Mouse (Mus musculus) heart, postnatal 0 days (tissue): ENCODE results near the gene Slc17a2. TPM values are rescaled to one million over a fixed set of nuclear protein-coding genes. Genes with fewer than 3 reads are reported as not detected.
"Not testable (repeated sequence)": the region's sequence is repeated elsewhere in the genome, so short reads cannot be mapped to it uniquely, and the experiment has no call there.

Experiments
- ATAC-seq: fragments of 200-750 bp; cut with Nextera tagmentation; 2 replicates; pipeline ENCODE4 v1.8.0; 2017; ENCODE audit warnings: low read depth, moderate number of reproducible peaks, moderate library complexity; ENCODE audit not compliant: insufficient read depth
- DNase-seq: peaks from one replicate; pipeline ENCODE4 v3.0.0-alpha.2; 2016; ENCODE audit warnings: low spot score
- H3K27ac ChIP-seq: fragments of 300-500 bp; sonication (generic); 2 replicates; pipeline ENCODE4 v1.5.1; 2014; ENCODE audit warnings: low read depth, mild to moderate bottlenecking
- H3K27me3 ChIP-seq: fragments of 300-500 bp; sonication (generic); 2 replicates; pipeline ENCODE4 v1.6.1; 2014; ENCODE audit warnings: low read length, mixed read lengths; ENCODE audit not compliant: control insufficient read depth, insufficient read depth
- H3K36me3 ChIP-seq: fragments of 300-500 bp; sonication (generic); replicated peaks from 2 replicates; pipeline ENCODE4 v1.6.1; 2014; ENCODE audit warnings: low read length, mixed read lengths; ENCODE audit not compliant: control insufficient read depth, insufficient read depth
- H3K4me1 ChIP-seq: fragments of 300-500 bp; sonication (generic); 2 replicates; pipeline ENCODE4 v1.6.1; 2014; ENCODE audit warnings: antibody characterized with exemption; ENCODE audit not compliant: control insufficient read depth, insufficient read depth
- H3K4me2 ChIP-seq: fragments of 300-500 bp; sonication (generic); 2 replicates; pipeline ENCODE4 v1.6.1; 2014; ENCODE audit warnings: low read depth, mild to moderate bottlenecking, low read length, moderate library complexity
- H3K4me3 ChIP-seq: fragments of 300-500 bp; sonication (generic); 2 replicates; pipeline ENCODE4 v1.5.1; 2014; ENCODE audit warnings: low read depth, low read length
- H3K9ac ChIP-seq: fragments of 300-500 bp; sonication (generic); replicated peaks from 2 replicates; pipeline ENCODE4 v1.6.1; 2014; ENCODE audit warnings: low read depth, low read length, mixed read lengths
- H3K9me3 ChIP-seq: fragments of 300-500 bp; sonication (generic); replicated peaks from 2 replicates; pipeline ENCODE4 v1.6.1; 2016; ENCODE audit warnings: low read length; ENCODE audit not compliant: control insufficient read depth
- CTCF ChIP-seq: IDR thresholded peaks from 2 replicates; pipeline ENCODE4 v1.5.1; 2016; ENCODE audit warnings: antibody characterized with exemption, control low read depth, low read depth
- EP300 ChIP-seq: IDR thresholded peaks from 2 replicates; pipeline ENCODE4 v1.6.1; 2016; ENCODE audit warnings: antibody characterized with exemption, low read depth
- WGBS: fragments of 180-500 bp; shearing (Covaris S2); extraction: QIAGEN DNeasy Blood & Tissue Kit; methylation state at CpG from one replicate; pipeline ENCODE4 v1.1.7; 2014; 5-methylcytosine and 5-hydroxymethylcytosine counted together
- polyA plus RNA-seq: library from polyadenylated mRNA; unstranded; fragments of >200 nt; fragmentation: Nextera tagmentation; extraction: Ambion mirVana; gene quantifications from 2 replicates; pipeline ENCODE4 v1.2.1, GENCODE M21; 2015
- total RNA-seq: library from RNA; depleted of rRNA; stranded (reverse); fragments of >200 nt; gene quantifications from 2 replicates; pipeline ENCODE4 v1.2.3, GENCODE M21; 2014; ENCODE audit warnings: low replicate concordance

The Slc17a2 gene
- total and polyA plus RNA-seq, 2 experiments from 2014 or later: not detected

DNA sequence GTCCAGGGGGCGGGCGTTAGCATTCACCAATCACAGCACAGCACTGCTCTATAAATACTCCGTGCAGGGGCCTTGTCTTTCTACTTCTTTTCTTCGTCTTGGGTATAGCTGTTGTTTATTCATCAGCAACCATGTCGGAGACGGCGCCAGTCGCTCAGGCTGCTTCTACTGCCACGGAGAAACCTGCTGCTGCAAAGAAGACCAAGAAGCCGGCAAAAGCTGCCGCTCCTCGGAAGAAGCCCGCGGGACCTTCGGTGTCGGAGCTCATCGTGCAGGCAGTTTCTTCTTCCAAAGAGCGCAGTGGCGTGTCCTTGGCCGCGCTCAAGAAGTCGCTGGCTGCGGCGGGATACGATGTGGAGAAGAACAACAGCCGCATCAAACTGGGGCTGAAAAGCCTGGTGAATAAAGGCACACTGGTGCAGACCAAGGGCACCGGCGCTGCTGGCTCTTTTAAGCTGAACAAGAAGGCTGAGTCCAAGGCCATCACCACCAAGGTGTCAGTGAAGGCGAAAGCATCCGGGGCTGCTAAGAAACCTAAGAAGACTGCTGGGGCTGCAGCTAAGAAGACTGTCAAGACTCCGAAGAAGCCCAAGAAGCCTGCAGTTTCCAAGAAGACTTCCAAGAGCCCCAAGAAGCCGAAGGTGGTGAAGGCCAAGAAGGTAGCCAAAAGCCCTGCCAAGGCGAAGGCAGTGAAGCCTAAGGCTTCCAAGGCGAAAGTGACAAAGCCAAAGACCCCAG, 43.0 kb upstream of the Slc17a2 start, which contains the start of gene Hist1h1a:
Gene Hist1h1a, plus strand, starts transcription at position 81 of the 738 bp plus-strand sequence.
- H3K27me3 ChIP-seq: no peaks in the 10 kb centered on the region
- H3K4me2 ChIP-seq: peak within 1 kb of the TSS; percentile 71
- peak within 1 kb of the TSS; percentile 48 for H3K4me3 ChIP-seq
- no peak for TF ChIP-seq CTCF
- TF ChIP-seq EP300: no peak; the same call in 1 of the 2 replicates
- no peaks in the 10 kb centered on the region for H3K36me3 ChIP-seq
- no peaks in the 10 kb centered on the region for H3K9me3 ChIP-seq
- peak within 1 kb of the TSS; percentile 95 for H3K27ac ChIP-seq
- ATAC-seq (peak; percentile 59), DNase-seq (peak; percentile 95)
- WGBS: 3% methylated on average over 34 of the region's 34 CpGs
- H3K4me1 ChIP-seq: peaks cover 22% of the 10 kb centered on the region
- H3K9ac ChIP-seq: peak within 1 kb of the TSS; percentile 66

DNA sequence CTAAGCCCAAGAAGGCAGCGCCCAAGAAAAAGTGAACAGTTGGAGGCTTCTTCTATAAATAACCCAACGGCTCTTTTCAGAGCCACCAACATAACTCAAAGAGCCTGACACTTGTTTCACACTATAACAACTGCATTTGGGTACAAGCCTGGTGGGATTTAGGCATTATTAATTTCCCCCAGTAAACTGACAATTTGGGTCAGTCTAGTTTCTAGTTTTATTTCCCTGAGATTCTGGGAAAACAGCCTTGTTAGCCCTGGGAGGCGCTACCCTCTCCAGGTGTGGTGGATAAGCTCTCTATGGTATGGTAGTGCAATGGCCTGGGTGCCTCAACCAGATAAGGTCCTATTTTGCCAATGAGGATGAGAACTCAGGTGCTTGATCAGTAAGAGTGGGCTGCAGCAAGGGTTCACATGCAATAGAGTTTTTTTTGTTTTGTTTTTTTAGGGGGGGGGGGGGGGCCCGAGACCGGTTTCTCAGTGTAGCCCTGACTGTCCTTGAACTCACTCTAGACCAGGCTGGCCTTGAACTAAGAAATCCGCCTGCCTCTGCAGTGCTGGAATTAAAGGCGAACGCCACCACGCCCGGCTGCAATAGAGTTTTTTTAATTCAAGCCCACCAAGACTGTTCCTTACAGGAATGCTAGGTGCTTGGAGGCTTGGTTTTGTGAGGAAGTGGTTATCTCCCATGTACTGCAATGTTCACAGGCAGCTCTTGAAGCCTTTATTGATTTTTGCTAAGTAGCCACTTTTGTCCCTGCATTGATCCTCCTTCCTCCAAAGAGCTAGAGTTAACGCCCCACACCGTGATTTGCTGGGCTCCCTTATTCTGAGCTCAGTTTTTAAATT, 42.2 kb upstream of the Slc17a2 start:
- H3K36me3 ChIP-seq: no peaks in the 10 kb centered on the region
- no peak for ATAC-seq
- DNase-seq: no peak
- no peaks in the 10 kb centered on the region for H3K27me3 ChIP-seq
- H3K4me1 ChIP-seq: peaks cover 22% of the 10 kb centered on the region
- H3K9ac ChIP-seq: peak overlapping the region; percentile 66; the same call in 1 of the 2 replicates
- H3K4me3 ChIP-seq: peak overlapping the region; percentile 48
- TF ChIP-seq EP300 (no peak), CTCF (no peak)
- peak overlapping the region; percentile 95; the same call in 1 of the 2 replicates for H3K27ac ChIP-seq
- WGBS: 47% methylated on average over 12 of the region's 12 CpGs
- no peaks in the 10 kb centered on the region for H3K9me3 ChIP-seq
- H3K4me2 ChIP-seq: peak overlapping the region; percentile 71

DNA sequence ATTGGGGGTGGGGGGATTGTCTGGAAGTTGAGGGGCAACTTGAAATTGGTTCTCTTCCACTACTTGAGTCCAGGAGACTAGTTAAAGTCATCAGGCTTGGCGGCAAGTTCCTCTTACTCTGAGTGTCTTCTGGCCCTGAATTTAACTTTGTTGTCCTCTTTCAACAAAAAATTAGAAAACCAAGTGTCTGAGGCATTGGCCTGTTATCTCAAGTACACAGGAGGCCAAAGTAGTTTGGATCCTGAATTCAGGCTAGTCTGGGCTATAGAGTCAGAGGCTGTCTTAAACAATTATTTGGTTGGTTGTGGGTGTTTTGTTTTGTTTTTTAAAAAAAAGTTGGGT, 41.6 kb upstream of the Slc17a2 start:
- no peaks in the 10 kb centered on the region for H3K27me3 ChIP-seq
- WGBS: 85% methylated on average over 1 of the region's 1 CpGs
- DNase-seq: no peak
- ATAC-seq: no peak
- no peaks in the 10 kb centered on the region for H3K36me3 ChIP-seq
- H3K4me3 ChIP-seq: no peak overlapping the region
- H3K4me2 ChIP-seq: no peak overlapping the region
- no peaks in the 10 kb centered on the region for H3K9me3 ChIP-seq
- TF ChIP-seq EP300: no peak
- TF ChIP-seq CTCF: no peak
- H3K27ac ChIP-seq: no peak overlapping the region
- no peak overlapping the region for H3K9ac ChIP-seq
- H3K4me1 ChIP-seq: peaks cover 22% of the 10 kb centered on the region

DNA sequence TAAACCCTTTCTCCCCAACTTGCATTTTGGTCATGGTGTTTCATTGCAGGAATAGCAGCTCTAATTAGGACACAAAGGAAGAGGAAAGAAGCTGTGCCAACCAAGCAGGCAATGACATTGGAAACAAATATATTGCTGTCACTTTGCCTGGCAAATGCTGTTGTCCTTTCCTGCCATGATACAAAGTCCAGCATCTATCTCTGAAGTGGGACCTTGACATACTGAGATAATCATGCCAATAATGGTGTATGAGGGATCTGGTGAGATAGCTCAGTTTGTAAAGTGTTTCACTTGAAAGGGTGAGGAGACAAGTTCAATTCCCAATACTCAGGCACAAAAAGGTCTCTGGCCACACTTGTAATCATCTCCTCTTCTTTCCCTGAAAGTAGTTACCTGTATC, 40.0 kb upstream of the Slc17a2 start:
- TF ChIP-seq EP300: no peak
- no peak for TF ChIP-seq CTCF

DNA sequence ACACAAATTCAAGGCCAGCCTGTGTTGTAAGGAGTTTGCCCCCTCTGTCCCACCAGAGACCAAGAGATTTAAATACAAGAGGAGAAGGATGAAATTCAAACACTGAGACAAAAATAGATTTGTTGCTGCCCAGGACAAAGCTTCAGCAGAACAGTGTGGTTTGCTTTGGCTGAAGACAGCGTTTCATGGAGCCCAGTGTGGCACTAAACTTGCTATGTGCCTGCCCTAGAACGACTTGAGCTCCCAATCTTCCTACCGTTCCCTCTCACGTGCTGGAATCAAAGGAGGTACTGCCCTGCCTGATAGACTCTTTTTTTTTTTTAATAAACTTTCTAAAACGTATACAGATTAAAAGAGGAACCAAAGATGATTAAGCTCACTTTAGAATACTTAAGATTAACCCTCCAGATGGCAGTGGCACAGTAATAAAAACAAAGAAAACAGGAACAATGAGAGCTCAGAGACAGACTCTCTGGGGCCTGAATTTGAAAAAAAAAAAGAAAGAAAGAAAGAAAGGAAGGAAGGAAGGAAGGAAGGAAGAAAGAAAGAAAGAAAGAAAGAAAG, 37.9 kb upstream of the Slc17a2 start:
- no peaks in the 10 kb centered on the region for H3K36me3 ChIP-seq
- no peaks in the 10 kb centered on the region for H3K9me3 ChIP-seq
- H3K27me3 ChIP-seq: no peaks in the 10 kb centered on the region
- no peak overlapping the region for H3K9ac ChIP-seq
- DNase-seq (no peak), ATAC-seq (no peak)
- H3K27ac ChIP-seq: no peak overlapping the region
- peaks cover 8% of the 10 kb centered on the region for H3K4me1 ChIP-seq
- WGBS: 32% methylated on average over 5 of the region's 5 CpGs
- no peak overlapping the region for H3K4me2 ChIP-seq
- H3K4me3 ChIP-seq: no peak overlapping the region
- TF ChIP-seq CTCF (no peak), EP300 (no peak)

More for the DNA sequence above, 40.0 kb upstream of the Slc17a2 start:
- Histone ChIP-seq H3K36me3 (no peaks in the 10 kb centered on the region), H3K4me1 (peaks cover 18% of the 10 kb centered on the region), H3K4me2 (no peak overlapping the region), H3K27ac (no peak overlapping the region), H3K9me3 (no peaks in the 10 kb centered on the region), H3K4me3 (no peak overlapping the region), H3K27me3 (no peaks in the 10 kb centered on the region), H3K9ac (no peak overlapping the region)
- ATAC-seq (no peak), DNase-seq (no peak)

DNA sequence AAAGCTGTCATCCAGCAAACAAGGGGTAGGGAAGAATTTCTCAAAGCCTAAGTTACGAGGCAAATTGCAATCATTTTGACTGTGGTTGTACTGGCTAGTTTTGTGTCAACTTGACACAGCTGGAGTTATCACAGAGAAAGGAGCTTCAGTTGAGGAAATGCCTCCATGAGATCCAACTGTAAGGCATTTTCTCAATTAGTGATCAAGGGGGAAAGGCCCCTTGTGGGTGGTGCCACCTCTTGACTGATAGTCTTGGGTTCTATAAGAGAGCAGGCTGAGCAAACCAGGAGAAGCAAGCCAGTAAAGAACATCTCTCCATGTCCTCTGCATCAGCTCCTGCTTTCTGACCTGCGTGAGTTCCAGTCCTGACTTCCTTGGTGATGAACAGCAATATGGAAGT, 37.2 kb upstream of the Slc17a2 start, which contains the start of gene Trim38:
Gene Trim38, plus strand, starts transcription at position 301 of the 400 bp plus-strand sequence.
- 81% methylated on average over 2 of the region's 2 CpGs for WGBS
- not testable (repeated sequence) for H3K36me3 ChIP-seq, H3K4me3 ChIP-seq, H3K9me3 ChIP-seq, H3K9ac ChIP-seq, H3K27me3 ChIP-seq, ATAC-seq, H3K4me1 ChIP-seq, H3K4me2 ChIP-seq, DNase-seq, H3K27ac ChIP-seq
